Mouse (Mus musculus) inflammation-experienced regulatory T-cells (primary cell): ENCODE results near the gene Mocs3. TPM values are rescaled to one million over a fixed set of nuclear protein-coding genes. Genes with fewer than 3 reads are reported as not detected.

Experiments
- polyA plus RNA-seq, 2 experiments: library from polyadenylated mRNA; unstranded; fragments of 100-300 nt; shearing (Covaris generic); gene quantifications; one replicate each; pipeline ENCODE4 v1.2.1; 2017

Mocs3 gene
- polyA plus RNA-seq = 10 to 100 TPM; 10.4 to 20.8 TPM

DNA sequence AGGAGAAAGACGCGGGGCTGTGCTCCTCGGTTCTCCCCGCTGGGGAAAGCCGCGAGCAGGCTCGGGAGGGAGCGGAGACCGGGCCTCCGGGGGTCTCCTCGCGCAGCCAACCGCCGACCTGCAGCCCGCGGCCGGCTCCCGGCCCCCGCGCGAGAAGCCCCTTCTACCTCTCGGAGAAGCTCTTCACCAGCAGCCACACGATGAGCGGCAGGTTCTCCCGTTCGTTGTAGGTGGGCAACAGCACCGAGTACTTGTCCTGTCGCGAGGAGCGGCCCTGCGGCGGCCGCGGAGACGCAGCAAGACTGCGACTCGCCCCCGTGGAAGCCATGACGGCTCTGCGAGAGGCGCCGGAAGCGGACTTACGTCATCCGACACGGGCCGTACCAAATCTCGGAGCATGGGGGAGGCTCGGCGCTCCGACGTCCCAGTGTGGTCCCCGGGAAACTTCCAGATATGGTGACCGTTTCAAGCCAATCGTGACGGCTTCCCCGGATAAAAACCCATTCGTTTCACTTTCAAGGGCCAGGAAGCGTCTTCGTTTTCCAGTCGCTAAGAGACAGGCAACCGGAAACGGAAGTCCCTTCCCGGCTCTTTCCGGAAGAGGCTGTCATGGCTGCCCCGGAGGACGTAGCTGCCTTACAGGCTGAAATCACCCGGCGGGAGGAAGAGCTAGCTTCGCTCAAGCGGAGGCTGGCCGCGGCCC, at the start of gene Mocs3, which contains the start of the genes Gm20716 and Dpm1:
Gene Mocs3, plus strand, starts transcription at position 597 of the 703 bp plus-strand sequence.
Gene Gm20716, minus strand, starts transcription at position 339 of the 703 bp plus-strand sequence.
Gene Dpm1, minus strand, starts transcription at position 566 of the 703 bp plus-strand sequence.

DNA sequence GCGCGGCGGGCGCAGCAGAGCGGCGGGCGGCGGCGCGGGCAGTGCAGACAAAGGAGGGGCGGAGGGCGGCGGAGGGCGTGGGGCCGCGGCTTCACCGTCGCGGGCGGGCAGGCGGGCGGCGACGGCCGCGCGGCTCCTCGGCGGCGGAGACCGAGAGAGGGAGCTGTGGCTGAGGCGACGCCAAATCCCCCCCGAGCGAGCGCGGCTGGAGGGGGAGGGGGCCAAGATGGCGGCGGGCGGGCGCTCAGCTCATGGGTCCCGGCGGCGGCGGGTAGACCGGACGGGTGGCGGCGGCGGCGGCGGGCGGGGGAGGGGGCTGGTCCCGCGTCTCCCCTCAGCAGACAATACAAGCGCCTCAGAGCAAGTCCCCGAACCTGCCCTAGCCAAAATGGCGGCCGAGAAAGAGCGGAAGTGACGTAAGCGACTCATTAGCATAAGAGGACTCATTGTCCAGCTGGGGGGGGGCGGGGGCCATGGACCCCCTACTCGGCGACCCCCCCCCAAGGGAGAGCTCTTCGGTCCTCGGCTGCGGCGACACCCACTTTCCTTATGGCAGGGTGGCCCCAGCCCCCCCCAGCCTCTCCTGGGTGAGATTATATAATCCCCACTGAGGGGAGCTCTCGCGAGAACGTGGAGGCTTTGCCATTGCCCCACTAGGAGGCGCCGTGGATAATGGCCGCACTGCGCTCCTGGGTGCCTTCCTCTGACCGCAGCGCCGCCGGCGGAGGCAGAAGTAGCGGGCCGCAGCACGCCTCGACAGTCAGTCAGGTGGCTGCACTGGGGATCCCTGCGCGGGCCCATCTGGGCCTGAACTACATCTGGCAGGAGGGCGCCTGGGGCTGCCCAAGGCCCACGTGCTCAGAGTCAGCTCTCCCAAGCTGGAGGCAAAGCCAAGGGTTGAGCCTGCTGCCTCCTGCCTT, 23.4 kb upstream of the Mocs3 start, which contains the start of gene Adnp:
Gene Adnp, minus strand, starts transcription at position 388 of the 920 bp plus-strand sequence.

DNA sequence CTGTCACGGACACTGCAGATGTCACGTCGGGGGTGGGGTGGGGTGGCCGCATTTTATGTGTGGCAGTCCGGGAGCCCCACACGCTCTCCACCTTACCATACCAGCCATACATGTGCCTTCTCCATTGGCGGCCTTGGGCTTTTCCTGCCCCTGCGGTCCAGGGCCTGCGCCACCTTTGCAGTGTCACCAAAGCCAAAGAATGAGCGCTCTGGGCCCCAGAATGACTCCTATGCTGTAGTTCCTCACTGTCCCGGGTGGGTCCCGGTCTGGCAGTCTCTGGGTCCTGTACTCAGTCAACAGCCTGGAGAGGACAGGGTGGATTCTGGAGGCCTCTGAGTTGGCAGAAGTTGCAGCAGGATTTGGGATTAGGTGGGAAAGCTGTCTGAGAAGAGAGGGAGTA, 51.2 kb downstream of the Mocs3 start, which contains the start of gene Kcng1:
Gene Kcng1, minus strand, starts transcription at position 155 of the 400 bp plus-strand sequence.

Other genes with a start within 250 kb of the Mocs3 start
- gene Ripor3, start 220.0 kb upstream of the Mocs3 start, polyA plus RNA-seq = under 1 TPM; 0.32 to 0.35 TPM
- gene Pard6b, start 149.6 kb upstream of the Mocs3 start, polyA plus RNA-seq = 1 to 10 TPM; 4.5 to 7.6 TPM
- 10 to 100 TPM; 25.2 to 27.5 TPM for gene Adnp, start 23.5 kb upstream of the Mocs3 start, polyA plus RNA-seq
- gene Gm20716, start 258 bp upstream of the Mocs3 start, polyA plus RNA-seq = 1 to 10 TPM; 5.3 to 8.4 TPM
- 100 to 1,000 TPM in 1 of 2 experiments, 10 to 100 TPM in 1; 96.4 to 114 TPM for gene Dpm1, start within 50 bp of the Mocs3 start, polyA plus RNA-seq
- gene Kcng1, start 51.1 kb downstream of the Mocs3 start, polyA plus RNA-seq = not detected